Mouse (Mus musculus) kidney, adult 2 months (tissue): ENCODE measurements around the gene Srsf1.

Source experiments
- CTCF ChIP-seq: fragments of 200-500 bp; conservative IDR thresholded peaks from 2 replicates; pipeline ENCODE4 v1.5.1; 2011; ENCODE audit warnings: low read depth, mild to moderate bottlenecking, control low read depth, low read length, moderate library complexity, mixed read lengths; ENCODE audit not compliant: insufficient read depth, insufficient read length
- POLR2A ChIP-seq: fragments of 200-500 bp; IDR thresholded peaks from one replicate; pipeline ENCODE4 v1.6.1; 2011; ENCODE audit warnings: low read depth, low read length, control low read depth

DNA sequence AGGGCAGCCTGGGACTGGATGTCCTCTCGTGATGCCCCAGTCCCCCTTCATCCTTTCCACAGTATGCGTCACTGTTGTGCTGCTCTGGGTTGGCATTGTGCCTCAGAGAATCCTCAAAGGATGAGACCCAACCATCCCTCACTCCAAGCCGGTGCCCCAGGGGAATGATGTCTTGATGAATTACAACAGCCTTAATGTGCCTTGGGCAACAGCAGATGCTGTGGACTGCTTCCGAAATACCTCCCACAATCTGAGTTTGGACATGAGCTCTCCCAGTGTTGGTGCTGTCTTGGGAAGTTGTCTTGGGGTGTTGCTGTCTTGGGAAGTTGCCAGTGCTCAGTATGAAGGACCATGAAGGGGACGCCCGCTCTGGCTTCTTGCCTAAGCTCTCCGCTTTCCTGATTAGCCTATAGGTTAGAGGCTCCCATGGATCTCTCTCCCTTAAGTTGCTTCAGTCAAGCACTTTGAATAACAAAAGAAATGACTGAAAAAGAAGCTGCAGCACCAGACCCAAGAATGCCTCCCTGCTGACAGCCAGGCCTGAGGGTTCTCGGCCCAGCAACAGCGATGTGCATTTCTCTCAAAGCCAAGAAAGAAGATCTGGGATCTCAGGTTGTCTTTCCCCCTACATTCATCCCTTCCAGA is 19.7 kb upstream of the Srsf1 start:
- no peak for TF ChIP-seq CTCF
- TF ChIP-seq POLR2A, result no peak
